ENCODE assay signal across 9 mouse cellular contexts in the genomic region with DNA sequence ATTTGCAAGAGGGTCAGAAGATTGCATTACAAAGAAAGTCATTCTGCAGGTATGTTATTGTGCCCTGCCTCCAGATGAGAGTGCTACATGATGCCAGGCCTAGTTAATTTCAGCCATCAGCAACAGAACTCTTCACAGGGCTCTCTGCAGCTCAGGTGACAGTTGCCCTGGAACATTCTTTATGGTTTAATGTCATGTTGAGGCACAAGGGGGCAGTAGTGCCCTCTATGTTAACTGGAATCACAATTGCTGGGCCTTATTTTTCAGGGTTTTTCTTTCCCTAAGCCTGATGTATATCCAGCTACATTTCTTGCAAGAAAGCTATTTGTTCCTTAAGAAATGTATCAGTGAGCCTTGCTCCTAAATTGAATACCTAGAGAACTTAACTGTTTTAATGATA.
DNase-seq lines count a peak whose midpoint lies in the region; ATAC-seq and TF ChIP-seq lines count a peak whose summit lies in the region.
"Had no signal": no experiment of that assay in that cellular context is flagged by ENCODE, and none has a peak within 500 bp of the region (broad histone marks: within the 10 kb centered on the region; RNA-seq: fewer than 3 reads in every experiment).

No protein-coding gene starts in this region.

- intact Hi-C loops in left cerebral cortex, postnatal 25 days (cut with DNase I) = loop anchor here (2.0 to 10.0 kb wide), 3 partner anchors 306 to 924 kb away; no protein-coding TSS in a partner anchor

- DNase-seq in heart, postnatal 0 days (ENCODE audit: low spot score) = no peak
- DNase-seq in ES-E14 (ENCODE audit: low read depth, low spot score) = peak; percentile 22
- DNase-seq in cerebellum, adult 8-10 months = peak; percentile 42
- peak; percentile 62 to 70 for DNase-seq in left cerebral cortex, postnatal 25 days (ENCODE audit: low spot score in 2 of 2)
- DNase-seq in right cerebral cortex, adult 18-20 months = peak; percentile 46

- no peak overlapping the region for H3K4me2 ChIP-seq in heart, postnatal 0 days (ENCODE audit: low read depth, low read length)
- no peak overlapping the region for H3K4me2 ChIP-seq in heart, embryonic 11.5 days
- H3K4me2 ChIP-seq in heart, embryonic 12.5 days = no peak overlapping the region

- H3K36me3 ChIP-seq in heart, postnatal 0 days (replicated peaks; ENCODE audit: control insufficient read depth, insufficient read depth, low read length) = no peaks in the 10 kb centered on the region
- H3K36me3 ChIP-seq in heart, embryonic 11.5 days (ENCODE audit: control insufficient read depth, insufficient read depth, low read length) = no peaks in the 10 kb centered on the region
- H3K36me3 ChIP-seq in ES-E14 (ENCODE audit: control insufficient read depth, insufficient read depth, low read length, poor library complexity, severe bottlenecking) = no peaks in the 10 kb centered on the region
- no peaks in the 10 kb centered on the region for H3K36me3 ChIP-seq in heart, embryonic 12.5 days

- no peaks in the 10 kb centered on the region for H3K4me1 ChIP-seq in heart, postnatal 0 days (ENCODE audit: control insufficient read depth, insufficient read depth)
- H3K4me1 ChIP-seq in heart, embryonic 11.5 days (ENCODE audit: control insufficient read depth, insufficient read depth, low read length) = no peaks in the 10 kb centered on the region
- H3K4me1 ChIP-seq in ES-E14 (ENCODE audit: control insufficient read depth in 2 of 2, insufficient read depth in 2 of 2, low read length in 2 of 2, poor library complexity in 1 of 2) = no peaks in the 10 kb centered on the region
- H3K4me1 ChIP-seq in heart, embryonic 12.5 days (replicated peaks) = no peaks in the 10 kb centered on the region
- H3K4me1 ChIP-seq: megakaryocyte, embryonic 14.5 days had no signal

- no peak overlapping the region for H3K4me3 ChIP-seq in heart, postnatal 0 days (ENCODE audit: low read depth, low read length)
- H3K4me3 ChIP-seq in heart, embryonic 11.5 days (ENCODE audit: low read depth, low read length) = no peak overlapping the region
- no peak overlapping the region for H3K4me3 ChIP-seq in ES-E14 (ENCODE audit: insufficient read depth in 1 of 2, low read depth in 1 of 2, low read length in 2 of 2, poor library complexity in 1 of 2, severe bottlenecking in 1 of 2)
- no peak overlapping the region for H3K4me3 ChIP-seq in heart, embryonic 12.5 days
- H3K4me3 ChIP-seq: megakaryocyte, embryonic 14.5 days had no signal

- ATAC-seq in heart, postnatal 0 days (ENCODE audit: insufficient read depth, low read depth) = no peak
- no peak for ATAC-seq in heart, embryonic 11.5 days (replicated peaks; ENCODE audit: insufficient number of reproducible peaks, low FRiP score, low TSS enrichment)
- peak; percentile 69; a peak in 2 of 4 replicates for ATAC-seq in hematopoietic stem cell, adult 5-6 weeks (replicated peaks in 1 of 2; ENCODE audit: insufficient read depth in 1 of 2, low FRiP score in 2 of 2, low TSS enrichment in 1 of 2, low read depth in 1 of 2, poor library complexity in 2 of 2, severe bottlenecking in 2 of 2)
- ATAC-seq in heart, embryonic 12.5 days (ENCODE audit: insufficient number of reproducible peaks, low FRiP score) = no peak

- H3K9me3 ChIP-seq in heart, postnatal 0 days (replicated peaks; ENCODE audit: control insufficient read depth, low read length) = no peaks in the 10 kb centered on the region
- H3K9me3 ChIP-seq in heart, embryonic 11.5 days (replicated peaks; ENCODE audit: control insufficient read depth, low read length) = no peaks in the 10 kb centered on the region
- H3K9me3 ChIP-seq in ES-E14 (ENCODE audit: control insufficient read depth, insufficient read depth, low read depth, low read length) = no peaks in the 10 kb centered on the region
- H3K9me3 ChIP-seq in heart, embryonic 12.5 days (replicated peaks) = no peaks in the 10 kb centered on the region
- H3K9me3 ChIP-seq: megakaryocyte, embryonic 14.5 days had no signal

- TF ChIP-seq CTCF in heart, postnatal 0 days (IDR thresholded peaks at IDR 0.05; ENCODE audit: low read depth) = peak; percentile 57

- no peak for TF ChIP-seq EP300 in heart, postnatal 0 days (IDR thresholded peaks at IDR 0.05; ENCODE audit: low read depth)

- no peak overlapping the region for H3K27ac ChIP-seq in heart, postnatal 0 days (ENCODE audit: low read depth)
- H3K27ac ChIP-seq in heart, embryonic 11.5 days (ENCODE audit: low read depth, low read length) = no peak overlapping the region
- no peak overlapping the region for H3K27ac ChIP-seq in ES-E14 (ENCODE audit: insufficient read depth, low read depth, low read length, poor library complexity, severe bottlenecking)
- H3K27ac ChIP-seq in heart, embryonic 12.5 days (ENCODE audit: poor library complexity, severe bottlenecking) = no peak overlapping the region

- H3K9ac ChIP-seq in heart, postnatal 0 days (replicated peaks; ENCODE audit: low read depth, low read length) = no peak overlapping the region
- no peak overlapping the region for H3K9ac ChIP-seq in heart, embryonic 11.5 days (ENCODE audit: low read depth, low read length)
- no peak overlapping the region for H3K9ac ChIP-seq in ES-E14 (ENCODE audit: insufficient read depth, low read depth, low read length, poor library complexity, severe bottlenecking)
- no peak overlapping the region for H3K9ac ChIP-seq in heart, embryonic 12.5 days

- in situ Hi-C loops in ES-E14 (cut with MboI; ENCODE audit: low sequenced_read_pairs in 2 of 2, unreplicated experiment in 2 of 2) = no loop called here

- no peaks in the 10 kb centered on the region for H3K27me3 ChIP-seq in heart, postnatal 0 days (ENCODE audit: control insufficient read depth, insufficient read depth, low read length)
- H3K27me3 ChIP-seq in heart, embryonic 11.5 days (ENCODE audit: control insufficient read depth, insufficient read depth, low read length) = no peaks in the 10 kb centered on the region
- no peaks in the 10 kb centered on the region for H3K27me3 ChIP-seq in heart, embryonic 12.5 days (replicated peaks)
- H3K27me3 ChIP-seq: megakaryocyte, embryonic 14.5 days had no signal

TF ChIP-seq in ES-E14, 5 proteins besides CTCF, POLR2A, EP300 and RAD21:
- TF ChIP-seq ZNF384 (IDR thresholded peaks at IDR 0.05; ENCODE audit: low read depth, low read length) (no peak), HCFC1 (IDR thresholded peaks at IDR 0.05; ENCODE audit: borderline replicate concordance, insufficient read depth, low read length) (no peak), MAFK (IDR thresholded peaks at IDR 0.05; ENCODE audit: insufficient read depth, low read depth, low read length) (no peak), CHD2 (IDR thresholded peaks at IDR 0.05; ENCODE audit: low read depth, low read length) (no peak), ZC3H11A (IDR thresholded peaks at IDR 0.05; ENCODE audit: borderline replicate concordance, low read depth, low read length) (no peak)
TF ChIP-seq in ES-E14: peak in this region for 0.

Comparison
In these comparisons a context has a peak if more than half of its experiments do, and no peak if none do; other contexts are left out.
1. ATAC-seq: peak in hematopoietic stem cell, adult 5-6 weeks (2 of 2); none in heart, postnatal 0 days (single experiment), heart, embryonic 11.5 days (single experiment) and heart, embryonic 12.5 days (single experiment).